Mouse (Mus musculus) CD8-positive naive resting alpha-beta T cell, adult 2 months (primary cell): ENCODE results near the gene Snrpc.
"Not testable (repeated sequence)": the region's sequence is repeated elsewhere in the genome, so short reads cannot be mapped to it uniquely, and the experiment has no call there.

ENCODE experiments used
- DNase-seq, 2 experiments: peaks; one replicate each; pipeline ENCODE4 v3.0.0; 2022; ENCODE audit warnings: low read depth in 2 of 2, low spot score in 2 of 2

Gene Snrpc

GRCm38 (mm10) chr17:27837850-27838249 lies at the start of gene Snrpc:
Snrpc (plus strand) TSS chr17:27838150.
- DNase-seq: not testable (repeated sequence)

- no peak for DNase-seq
These were observed 49.3 kb upstream of the Snrpc start for GRCm38 (mm10) chr17:27788456-27789172.

GRCm38 (mm10) chr17:27790015-27790414 lies 47.9 kb upstream of the Snrpc start:
- no peak for DNase-seq

GRCm38 (mm10) chr17:27790976-27791375 lies 47.0 kb upstream of the Snrpc start:
- no peak for DNase-seq

GRCm38 (mm10) chr17:27791556-27791955 lies 46.4 kb upstream of the Snrpc start:
- no peak for DNase-seq

- no peak for DNase-seq
These were observed 45.4 kb upstream of the Snrpc start for GRCm38 (mm10) chr17:27792516-27792915.

GRCm38 (mm10) chr17:27793144-27793543 lies 44.8 kb upstream of the Snrpc start:
- no peak for DNase-seq

GRCm38 (mm10) chr17:27796780-27797179 lies 41.2 kb upstream of the Snrpc start:
- DNase-seq: no peak

GRCm38 (mm10) chr17:27797341-27797872 lies 40.5 kb upstream of the Snrpc start:
- no peak for DNase-seq

GRCm38 (mm10) chr17:27799771-27800584 lies 38.0 kb upstream of the Snrpc start:
- no peak for DNase-seq

GRCm38 (mm10) chr17:27800710-27801648 lies 37.0 kb upstream of the Snrpc start:
- no peak for DNase-seq

GRCm38 (mm10) chr17:27803752-27804151 lies 34.2 kb upstream of the Snrpc start:
- no peak for DNase-seq

- no peak for DNase-seq
These were observed 33.7 kb upstream of the Snrpc start for GRCm38 (mm10) chr17:27804156-27804690.

- DNase-seq: no peak
These were observed 32.9 kb upstream of the Snrpc start for GRCm38 (mm10) chr17:27804803-27805770.

- no peak for DNase-seq
These were observed 30.3 kb upstream of the Snrpc start for GRCm38 (mm10) chr17:27807542-27808078.

GRCm38 (mm10) chr17:27810569-27811331 lies 27.2 kb upstream of the Snrpc start:
- no peak for DNase-seq

- DNase-seq: no peak
These were observed 26.0 kb upstream of the Snrpc start for GRCm38 (mm10) chr17:27811980-27812379.

GRCm38 (mm10) chr17:27814606-27815005 lies 23.3 kb upstream of the Snrpc start:
- peak; percentile 31 to 56 for DNase-seq

- no peak for DNase-seq
These were observed 18.9 kb upstream of the Snrpc start for GRCm38 (mm10) chr17:27819011-27819410.
